Mouse (Mus musculus) lung, embryonic 16.5 days (tissue): ENCODE measurements at regions not wholly inside any gene's neighbourhood (a gene's known extent, or its start where the extent isn't known, plus 50 kb on each side); places are given as distances from the start of the nearest gene placed in this dataset.

Source experiments
- ATAC-seq: fragments of 200-750 bp; cut with Nextera tagmentation; 2 replicates; pipeline ENCODE4 v1.8.0; 2017; ENCODE audit warnings: low read depth, mild to moderate bottlenecking, moderate library complexity
- H3K27ac ChIP-seq: fragments of 300-500 bp; sonication (generic); 2 replicates; pipeline ENCODE4 v1.5.1; 2014; ENCODE audit warnings: mild to moderate bottlenecking, control low read depth, low read length
- H3K27me3 ChIP-seq: fragments of 300-500 bp; sonication (generic); 2 replicates; pipeline ENCODE4 v1.6.1; 2014; ENCODE audit warnings: low read depth, low read length, mixed read lengths; ENCODE audit not compliant: control insufficient read depth, insufficient read depth
- H3K36me3 ChIP-seq: fragments of 300-500 bp; sonication (generic); 2 replicates; pipeline ENCODE4 v1.6.1; 2014; ENCODE audit warnings: low read length; ENCODE audit not compliant: control insufficient read depth, insufficient read depth
- H3K4me1 ChIP-seq: fragments of 300-500 bp; sonication (generic); replicated peaks from 2 replicates; pipeline ENCODE4 v1.6.1; 2014; ENCODE audit warnings: low read length, mixed read lengths; ENCODE audit not compliant: control insufficient read depth, insufficient read depth
- H3K4me2 ChIP-seq: fragments of 300-500 bp; sonication (generic); 2 replicates; pipeline ENCODE4 v1.6.1; 2014; ENCODE audit warnings: low read depth, low read length, control low read depth
- H3K4me3 ChIP-seq: fragments of 300-500 bp; sonication (generic); 2 replicates; pipeline ENCODE4 v1.5.1; 2014; ENCODE audit warnings: mild to moderate bottlenecking, low read length, control low read depth
- H3K9ac ChIP-seq: fragments of 300-500 bp; sonication (generic); 2 replicates; pipeline ENCODE4 v1.6.1; 2014; ENCODE audit warnings: low read length, control low read depth
- H3K9me3 ChIP-seq: fragments of 300-500 bp; sonication (generic); 2 replicates; pipeline ENCODE4 v1.6.1; 2016; ENCODE audit warnings: low read length; ENCODE audit not compliant: control insufficient read depth
- WGBS: fragments of 180-500 bp; shearing (Covaris S2); extraction: QIAGEN DNeasy Blood & Tissue Kit; methylation state at CpG from one replicate; pipeline ENCODE4 v1.1.7; 2014; 5-methylcytosine and 5-hydroxymethylcytosine counted together

DNA sequence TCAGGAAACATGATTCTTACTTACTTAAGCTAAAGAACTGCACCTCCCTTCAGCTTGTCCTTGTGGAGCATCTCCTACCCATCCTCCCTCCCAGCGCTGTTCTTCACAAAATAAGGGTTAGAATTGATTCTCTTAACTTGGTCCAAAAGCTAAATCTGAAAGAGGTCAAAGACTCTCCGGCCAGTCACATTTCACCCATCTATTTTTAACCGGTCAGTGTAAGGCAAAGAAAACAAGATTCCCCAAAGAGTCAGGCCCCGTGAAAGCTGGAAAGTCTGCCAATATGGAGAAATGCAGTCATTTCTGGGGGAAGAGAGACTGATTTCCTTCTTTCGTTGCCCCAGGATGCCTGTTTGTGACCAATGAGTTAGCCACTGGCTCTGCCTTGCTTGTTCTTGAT is 114.0 kb downstream of the Zfp36l1 start:
- no peak for ATAC-seq
- H3K9me3 ChIP-seq = no peaks in the 10 kb centered on the region
- 49% methylated on average over 5 of the region's 5 CpGs for WGBS
- peaks cover 29% of the 10 kb centered on the region for H3K4me1 ChIP-seq
- H3K27ac ChIP-seq = peak overlapping the region; percentile 41
- H3K4me2 ChIP-seq = no peak overlapping the region
- no peak overlapping the region for H3K4me3 ChIP-seq
- H3K9ac ChIP-seq = no peak overlapping the region
- no peaks in the 10 kb centered on the region for H3K27me3 ChIP-seq
- no peaks in the 10 kb centered on the region for H3K36me3 ChIP-seq

GRCm38 (mm10) chr12:79998339-79998738 is 114.5 kb downstream of the Zfp36l1 start:
- H3K4me1 ChIP-seq = peaks cover 34% of the 10 kb centered on the region
- ATAC-seq = no peak
- H3K4me3 ChIP-seq = no peak overlapping the region
- no peak overlapping the region for H3K9ac ChIP-seq
- no peak overlapping the region for H3K4me2 ChIP-seq
- H3K27ac ChIP-seq = peak overlapping the region; percentile 41; the same call in 1 of the 2 replicates
- H3K9me3 ChIP-seq = no peaks in the 10 kb centered on the region
- no peaks in the 10 kb centered on the region for H3K36me3 ChIP-seq
- no peaks in the 10 kb centered on the region for H3K27me3 ChIP-seq
- WGBS = 57% methylated on average over 2 of the region's 2 CpGs

- Histone ChIP-seq H3K4me3 (no peak overlapping the region), H3K27me3 (no peaks in the 10 kb centered on the region), H3K4me2 (no peak overlapping the region), H3K4me1 (peaks cover 30% of the 10 kb centered on the region), H3K27ac (no peak overlapping the region), H3K36me3 (no peaks in the 10 kb centered on the region), H3K9me3 (no peaks in the 10 kb centered on the region), H3K9ac (no peak overlapping the region)
- 38% methylated on average over 4 of the region's 4 CpGs for WGBS
- ATAC-seq = no peak
Observed at GRCm38 (mm10) chr12:79997201-79997600, 115.6 kb downstream of the Zfp36l1 start.

DNA sequence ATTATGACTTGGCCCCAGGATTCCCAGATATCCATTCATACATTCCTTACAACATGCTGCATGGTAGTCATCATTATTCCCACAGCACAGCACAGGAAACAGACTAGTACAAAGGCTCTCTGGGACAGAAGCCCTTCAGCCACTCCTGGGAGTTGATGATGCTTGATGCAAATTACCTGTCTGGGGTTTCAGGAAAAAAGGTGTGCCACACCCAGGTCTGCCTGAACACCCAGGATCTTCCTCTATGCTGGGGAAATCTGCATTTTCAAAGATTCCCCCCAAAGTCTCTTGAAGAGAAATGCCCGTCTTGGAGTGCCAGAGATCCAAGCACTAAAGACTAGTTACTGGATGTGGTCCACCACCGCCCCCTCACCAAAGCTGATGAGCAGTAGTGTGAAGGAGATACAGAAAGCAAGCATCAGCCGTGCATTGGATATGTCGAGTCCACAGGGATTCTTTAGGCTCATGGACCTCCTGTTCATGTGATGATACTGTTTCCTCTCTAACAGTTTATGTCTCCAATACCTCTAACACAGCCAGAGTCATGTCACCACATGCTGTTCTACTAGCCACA is 117.2 kb downstream of the Zfp36l1 start:
- ATAC-seq = no peak
- peaks cover 29% of the 10 kb centered on the region for H3K4me1 ChIP-seq
- no peaks in the 10 kb centered on the region for H3K27me3 ChIP-seq
- 82% methylated on average over 4 of the region's 4 CpGs for WGBS
- H3K4me2 ChIP-seq = no peak overlapping the region
- H3K9ac ChIP-seq = no peak overlapping the region
- H3K36me3 ChIP-seq = no peaks in the 10 kb centered on the region
- H3K4me3 ChIP-seq = no peak overlapping the region
- no peaks in the 10 kb centered on the region for H3K9me3 ChIP-seq
- no peak overlapping the region for H3K27ac ChIP-seq

GRCm38 (mm10) chr12:79993821-79994571 is 118.8 kb downstream of the Zfp36l1 start:
- H3K27ac ChIP-seq = peak overlapping the region; percentile 95
- H3K9ac ChIP-seq = peak overlapping the region; percentile 48; the same call in 1 of the 2 replicates
- H3K4me3 ChIP-seq = no peak overlapping the region
- no peak overlapping the region for H3K4me2 ChIP-seq
- no peaks in the 10 kb centered on the region for H3K9me3 ChIP-seq
- H3K27me3 ChIP-seq = no peaks in the 10 kb centered on the region
- H3K36me3 ChIP-seq = no peaks in the 10 kb centered on the region
- 33% methylated on average over 5 of the region's 5 CpGs for WGBS
- ATAC-seq = peak; percentile 88
- peaks cover 44% of the 10 kb centered on the region for H3K4me1 ChIP-seq

- Histone ChIP-seq H3K9ac (no peak overlapping the region), H3K4me1 (peaks cover 58% of the 10 kb centered on the region), H3K9me3 (no peaks in the 10 kb centered on the region), H3K27ac (no peak overlapping the region), H3K36me3 (no peaks in the 10 kb centered on the region), H3K4me3 (no peak overlapping the region), H3K27me3 (no peaks in the 10 kb centered on the region), H3K4me2 (no peak overlapping the region)
- ATAC-seq = no peak
- WGBS = 52% methylated on average over 5 of the region's 5 CpGs
Observed at GRCm38 (mm10) chr12:79991279-79991678, 121.5 kb downstream of the Zfp36l1 start.

GRCm38 (mm10) chr12:79990751-79991150 is 122.1 kb downstream of the Zfp36l1 start:
- no peak overlapping the region for H3K4me3 ChIP-seq
- no peaks in the 10 kb centered on the region for H3K27me3 ChIP-seq
- peak overlapping the region; percentile 76; the same call in 1 of the 2 replicates for H3K27ac ChIP-seq
- H3K36me3 ChIP-seq = no peaks in the 10 kb centered on the region
- H3K9ac ChIP-seq = peak overlapping the region; percentile 39
- H3K9me3 ChIP-seq = no peaks in the 10 kb centered on the region
- no peak overlapping the region for H3K4me2 ChIP-seq
- H3K4me1 ChIP-seq = peaks cover 63% of the 10 kb centered on the region
- WGBS = 70% methylated on average over 4 of the region's 4 CpGs
- ATAC-seq = no peak

DNA sequence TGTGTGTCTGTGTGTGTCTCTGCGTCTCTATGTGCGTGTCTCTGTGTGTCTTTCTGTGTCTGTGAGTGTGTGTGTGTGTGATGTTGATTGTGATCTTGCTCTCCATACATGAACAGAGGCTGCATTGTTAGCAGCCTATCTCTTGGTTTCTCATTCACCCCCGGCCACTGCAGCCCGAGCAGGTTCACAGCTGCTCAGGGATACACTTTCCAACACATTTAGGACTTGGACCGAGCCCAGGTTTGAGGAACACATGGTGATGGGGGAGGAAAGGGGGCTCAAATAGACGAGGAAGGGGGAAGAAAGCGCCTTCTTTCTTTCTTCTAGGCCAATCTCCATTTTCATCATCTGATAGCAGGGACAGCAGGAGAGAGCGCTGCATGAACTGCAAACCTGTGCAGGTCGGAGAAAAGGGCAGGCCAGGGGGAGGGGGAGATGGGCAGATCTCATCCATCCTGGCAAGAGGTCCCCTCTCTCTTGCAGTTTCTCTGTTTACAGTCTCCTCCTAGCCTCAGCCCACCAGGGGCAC is 123.2 kb downstream of the Zfp36l1 start:
- Histone ChIP-seq H3K27me3 (no peaks in the 10 kb centered on the region), H3K4me1 (peaks cover 62% of the 10 kb centered on the region), H3K4me2 (no peak overlapping the region), H3K9ac (peak overlapping the region; percentile 27), H3K9me3 (no peaks in the 10 kb centered on the region), H3K4me3 (no peak overlapping the region), H3K36me3 (no peaks in the 10 kb centered on the region), H3K27ac (peak overlapping the region; percentile 76)
- no peak for ATAC-seq
- 42% methylated on average over 9 of the region's 9 CpGs for WGBS
